Comparison of ENCODE assay signal across 8 mouse cellular contexts in genomic region chr3:89228180-89228549, GRCm38 (mm10). TPM values are rescaled to one million over a fixed set of nuclear protein-coding genes. Genes with fewer than 3 reads are reported as not detected.
A peak's percentile ranks its signal among the peaks of the same experiment; 100 is the strongest.
DNase-seq lines count a peak whose midpoint lies in the region; ATAC-seq lines count a peak whose summit lies in the region.

No protein-coding gene starts in this region.

- ATAC-seq in hindbrain, embryonic 13.5 days (ENCODE audit: low FRiP score) = 0 out of 2 replicates have a peak, but pooled peaks have one; percentile 5

- peak overlapping the region; percentile 49 for H3K4me3 ChIP-seq in hindbrain, embryonic 13.5 days
- peak overlapping the region; percentile 37 for H3K4me3 ChIP-seq in macrophage (ENCODE audit: inconsistent target)

- peaks cover 6% of the 10 kb centered on the region for H3K36me3 ChIP-seq in hindbrain, embryonic 13.5 days
- H3K36me3 ChIP-seq in macrophage (ENCODE audit: inconsistent target) = no peaks in the 10 kb centered on the region

- under 1% methylated on average over 20 of the region's 20 CpGs for WGBS in hindbrain, embryonic 13.5 days
- WGBS in macrophage (ENCODE audit: missing documents) = 2% methylated on average over 20 of the region's 20 CpGs

- H3K4me2 ChIP-seq in hindbrain, embryonic 13.5 days = peak overlapping the region; percentile 68

- no peaks in the 10 kb centered on the region for H3K79me2 ChIP-seq in macrophage (ENCODE audit: inconsistent target)

- H3K9me3 ChIP-seq in hindbrain, embryonic 13.5 days = no peaks in the 10 kb centered on the region

- peaks cover 55% of the 10 kb centered on the region for H3K4me1 ChIP-seq in hindbrain, embryonic 13.5 days (replicated peaks)

- peak overlapping the region; percentile 92 for H3K27ac ChIP-seq in hindbrain, embryonic 13.5 days
- H3K27ac ChIP-seq in macrophage = no peak overlapping the region

- H3K9ac ChIP-seq in hindbrain, embryonic 13.5 days = peak overlapping the region; percentile 78

- H3K27me3 ChIP-seq in hindbrain, embryonic 13.5 days = 0 out of 2 replicates have a peak, but pooled peaks cover 8% of the 10 kb centered on the region

- DNase-seq in R1 (ENCODE audit: low read depth, low spot score) = peak; percentile 91
- DNase-seq in cerebellum, postnatal 10 days = peak; percentile 94 to 96
- DNase-seq in frontal cortex, postnatal 25 days (ENCODE audit: low spot score in 2 of 2) = peak; percentile 78 to 80
- peak; percentile 85 to 87 for DNase-seq in layer of hippocampus, postnatal 36 days
- peak; percentile 87 for DNase-seq in retina, postnatal 1 day
- peak; percentile 93 for DNase-seq in thymus, postnatal 4 days

RNA-seq across cellular contexts. Expression of gene Muc1, which starts 0.7 kb away (rescaled TPM):
- 1.3 and 2.8 TPM in 2 replicates for polyA plus RNA-seq in hindbrain, embryonic 13.5 days (2015; fragmentation: Nextera tagmentation; extraction: Ambion mirVana)
- 1 to 10 TPM in 1 of 2 experiments, under 1 TPM in 1; 0.61 to 1.0 TPM for total RNA-seq in layer of hippocampus, postnatal 36 days (2021)
- under 1 TPM in 3 of 26 experiments, not detected in 23; 0.57 to 0.71 (median 0.67) TPM for total RNA-seq in macrophage (2018; cell fraction: chromatin; rRNA removed)
- under 1 TPM in 11 of 26 experiments, not detected in 15; 0.03 to 0.52 (median 0.08) TPM for total RNA-seq in macrophage (2018; cell fraction: cytosol; rRNA removed)
- 1 to 10 TPM in 3 of 26 experiments, under 1 TPM in 3, not detected in 20; 0.56 to 2.9 (median 0.94) TPM for total RNA-seq in macrophage (2018; cell fraction: nucleus; rRNA removed)
- not detected in 3 replicates for polyA plus RNA-seq in macrophage (2018)

RNA-seq across cellular contexts. Expression of gene Mtx1, which starts 1.3 kb away (rescaled TPM):
- polyA plus RNA-seq in hindbrain, embryonic 13.5 days (2015; fragmentation: Nextera tagmentation; extraction: Ambion mirVana) = 161 and 166 TPM in 2 replicates
- total RNA-seq in layer of hippocampus, postnatal 36 days (2021) = 10 to 100 TPM; 89.5 to 93.8 TPM
- total RNA-seq in macrophage (2018; cell fraction: chromatin; rRNA removed) = 10 to 100 TPM; 15.2 to 85.6 (median 46.7) TPM
- 10 to 100 TPM; 41.9 to 74.6 (median 63.6) TPM for total RNA-seq in macrophage (2018; cell fraction: cytosol; rRNA removed)
- 10 to 100 TPM; 27.0 to 68.5 (median 49.9) TPM for total RNA-seq in macrophage (2018; cell fraction: nucleus; rRNA removed)
- polyA plus RNA-seq in macrophage (2018) = 55.2 to 102 TPM (median 79.3 TPM) in 3 replicates

RNA-seq across cellular contexts. Expression of gene Thbs3, which starts 13.2 kb away (rescaled TPM):
- 53.5 and 60.7 TPM in 2 replicates for polyA plus RNA-seq in hindbrain, embryonic 13.5 days (2015; fragmentation: Nextera tagmentation; extraction: Ambion mirVana)
- total RNA-seq in layer of hippocampus, postnatal 36 days (2021) = 10 to 100 TPM; 37.7 to 38.1 TPM
- 1 to 10 TPM in 24 of 26 experiments, under 1 TPM in 2; 0.68 to 10.0 (median 3.3) TPM for total RNA-seq in macrophage (2018; cell fraction: chromatin; rRNA removed)
- total RNA-seq in macrophage (2018; cell fraction: cytosol; rRNA removed) = under 1 TPM in 18 of 26 experiments, not detected in 8; 0.05 to 0.68 (median 0.23) TPM
- total RNA-seq in macrophage (2018; cell fraction: nucleus; rRNA removed) = 1 to 10 TPM in 16 of 26 experiments, under 1 TPM in 10; 0.31 to 4.4 (median 1.5) TPM
- polyA plus RNA-seq in macrophage (2018) = 0.17 to 0.68 TPM (median 0.34 TPM) in 3 replicates

RNA-seq across cellular contexts. Expression of gene Krtcap2, which starts 17.6 kb away (rescaled TPM):
- polyA plus RNA-seq in hindbrain, embryonic 13.5 days (2015; fragmentation: Nextera tagmentation; extraction: Ambion mirVana) = 205 and 209 TPM in 2 replicates
- total RNA-seq in layer of hippocampus, postnatal 36 days (2021) = 10 to 100 TPM; 71.4 to 86.2 TPM
- total RNA-seq in macrophage (2018; cell fraction: chromatin; rRNA removed) = 10 to 100 TPM in 7 of 26 experiments, 1 to 10 TPM in 14, under 1 TPM in 2, not detected in 3; 0.41 to 22.2 (median 5.8) TPM
- 10 to 100 TPM; 26.5 to 72.1 (median 41.4) TPM for total RNA-seq in macrophage (2018; cell fraction: cytosol; rRNA removed)
- total RNA-seq in macrophage (2018; cell fraction: nucleus; rRNA removed) = 10 to 100 TPM in 16 of 26 experiments, 1 to 10 TPM in 10; 4.8 to 30.8 (median 15.0) TPM
- polyA plus RNA-seq in macrophage (2018) = 30.5 to 54.3 TPM (median 43.8 TPM) in 3 replicates

RNA-seq across cellular contexts. Expression of gene Trim46, which starts 17.9 kb away (rescaled TPM):
- 64.3 and 68.1 TPM in 2 replicates for polyA plus RNA-seq in hindbrain, embryonic 13.5 days (2015; fragmentation: Nextera tagmentation; extraction: Ambion mirVana)
- 10 to 100 TPM; 86.7 to 93.7 TPM for total RNA-seq in layer of hippocampus, postnatal 36 days (2021)
- 1 to 10 TPM in 16 of 26 experiments, under 1 TPM in 4, not detected in 6; 0.34 to 8.2 (median 2.7) TPM for total RNA-seq in macrophage (2018; cell fraction: chromatin; rRNA removed)
- 1 to 10 TPM in 10 of 26 experiments, under 1 TPM in 14, not detected in 2; 0.04 to 2.4 (median 0.44) TPM for total RNA-seq in macrophage (2018; cell fraction: cytosol; rRNA removed)
- 10 to 100 TPM in 1 of 26 experiments, 1 to 10 TPM in 12, under 1 TPM in 9, not detected in 4; 0.20 to 10.8 (median 2.6) TPM for total RNA-seq in macrophage (2018; cell fraction: nucleus; rRNA removed)
- 0.22 TPM in 1 of 3 replicates, not detected in the others for polyA plus RNA-seq in macrophage (2018)

Comparison
In these comparisons a context has a peak if more than half of its experiments do, and no peak if none do; other contexts are left out.
1. RNA of gene Thbs3, which starts 13.2 kb away (polyA plus RNA-seq): 53.5 to 60.7 TPM in hindbrain, embryonic 13.5 days; 0.17 to 0.68 TPM in macrophage; every median in the first group is over 10 times any median in the second.
2. Peak in every context shown above with its lines, with median percentiles within 50 percentile points of each other: DNase-seq.